Mouse (Mus musculus): ENCODE data around the gene Fam173b. TPM values are rescaled to one million over a fixed set of nuclear protein-coding genes. Genes with fewer than 3 reads are reported as not detected.

Gene Fam173b
- total and polyA plus RNA-seq, 2 experiments from 2014 or later: 13.4 to 15.1 TPM

DNA sequence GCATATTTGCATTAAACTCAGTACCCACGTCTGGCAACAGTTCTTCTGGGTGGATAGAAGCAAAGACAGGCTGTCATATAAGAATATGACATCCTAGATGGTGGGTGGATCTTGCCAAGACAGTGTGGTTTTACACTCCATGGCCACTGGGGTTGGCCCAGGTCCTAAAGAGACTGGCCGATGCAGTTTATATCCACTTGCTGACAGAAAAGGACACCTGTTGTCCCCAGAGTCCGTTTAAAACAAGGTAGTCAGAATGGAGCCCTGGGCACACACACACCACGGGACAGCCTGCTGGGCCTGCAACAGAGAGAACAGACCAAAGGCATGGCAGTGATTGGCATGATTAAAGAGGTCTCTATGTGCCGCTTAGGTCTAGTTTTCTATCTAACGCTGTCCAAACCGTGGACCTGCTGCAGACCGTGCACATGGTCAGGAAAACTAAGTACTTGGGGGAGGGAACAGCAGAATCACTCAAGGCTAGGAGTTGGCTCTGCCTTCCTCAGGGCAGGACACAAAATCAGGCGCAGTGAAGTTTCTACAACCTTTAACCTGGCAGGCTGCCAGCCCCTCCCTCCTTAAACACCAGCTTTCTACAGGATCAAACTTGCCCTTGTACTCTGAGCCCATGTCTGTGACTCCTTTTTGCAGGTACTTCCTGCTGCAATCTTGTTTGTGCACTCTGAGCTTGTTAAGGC lies 32.2 kb upstream of the Fam173b start:
- Histone ChIP-seq H3K36me3 (replicated peaks; ENCODE audit: control insufficient read depth, insufficient read depth, low read length) (no peaks in the 10 kb centered on the region), H3K9ac (replicated peaks; ENCODE audit: low read depth, low read length) (no peak overlapping the region), H3K4me1 (ENCODE audit: control insufficient read depth, insufficient read depth) (peaks cover 12% of the 10 kb centered on the region; the same call in 1 of the 2 replicates), H3K4me2 (ENCODE audit: low read depth, low read length) (peak overlapping the region; percentile 48; the same call in 1 of the 2 replicates), H3K4me3 (ENCODE audit: low read depth, low read length) (no peak overlapping the region), H3K27me3 (ENCODE audit: control insufficient read depth, insufficient read depth, low read length) (no peaks in the 10 kb centered on the region), H3K27ac (ENCODE audit: low read depth) (no peak overlapping the region), H3K9me3 (replicated peaks; ENCODE audit: control insufficient read depth, low read length) (no peaks in the 10 kb centered on the region)
- WGBS: 39% methylated on average over 9 of the region's 9 CpGs
- no peak for DNase-seq (ENCODE audit: low spot score)
- no peak for TF ChIP-seq CTCF (IDR thresholded peaks at IDR 0.05; ENCODE audit: low read depth)
- TF ChIP-seq EP300 (IDR thresholded peaks at IDR 0.05; ENCODE audit: low read depth): no peak
- ATAC-seq (ENCODE audit: insufficient read depth, low read depth): peak; percentile 42

DNA sequence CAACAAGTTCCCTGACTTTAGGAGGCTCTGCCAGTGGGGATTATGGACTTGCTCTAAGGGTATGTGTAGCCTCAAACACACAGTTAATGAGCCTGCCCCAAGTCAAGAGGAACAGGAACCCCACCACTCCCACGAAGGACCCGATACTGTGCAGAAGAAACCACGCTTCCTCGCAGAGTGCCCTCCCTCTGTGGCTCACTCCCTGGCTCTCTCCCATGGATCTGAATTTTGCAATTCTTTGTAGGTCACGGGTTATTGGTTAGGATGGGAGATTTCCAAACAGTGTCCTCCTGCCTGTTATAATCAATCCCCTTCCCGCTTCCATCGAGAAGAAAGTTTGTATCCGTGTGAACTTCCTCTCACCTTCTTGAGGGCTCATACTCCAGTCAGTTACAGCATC lies 30.7 kb upstream of the Fam173b start:
- Histone ChIP-seq H3K4me3 (ENCODE audit: low read depth, low read length) (no peak overlapping the region), H3K36me3 (replicated peaks; ENCODE audit: control insufficient read depth, insufficient read depth, low read length) (no peaks in the 10 kb centered on the region), H3K27me3 (ENCODE audit: control insufficient read depth, insufficient read depth, low read length) (no peaks in the 10 kb centered on the region), H3K27ac (ENCODE audit: low read depth) (no peak overlapping the region), H3K9ac (replicated peaks; ENCODE audit: low read depth, low read length) (no peak overlapping the region), H3K4me2 (ENCODE audit: low read depth, low read length) (no peak overlapping the region), H3K9me3 (replicated peaks; ENCODE audit: control insufficient read depth, low read length) (no peaks in the 10 kb centered on the region), H3K4me1 (ENCODE audit: control insufficient read depth, insufficient read depth) (peaks cover 12% of the 10 kb centered on the region; the same call in 1 of the 2 replicates)
- ATAC-seq (ENCODE audit: insufficient read depth, low read depth): no peak
- TF ChIP-seq CTCF (IDR thresholded peaks at IDR 0.05; ENCODE audit: low read depth) (no peak), EP300 (IDR thresholded peaks at IDR 0.05; ENCODE audit: low read depth) (no peak)
- no peak for DNase-seq (ENCODE audit: low spot score)
- WGBS: 87% methylated on average over 8 of the region's 8 CpGs

DNA sequence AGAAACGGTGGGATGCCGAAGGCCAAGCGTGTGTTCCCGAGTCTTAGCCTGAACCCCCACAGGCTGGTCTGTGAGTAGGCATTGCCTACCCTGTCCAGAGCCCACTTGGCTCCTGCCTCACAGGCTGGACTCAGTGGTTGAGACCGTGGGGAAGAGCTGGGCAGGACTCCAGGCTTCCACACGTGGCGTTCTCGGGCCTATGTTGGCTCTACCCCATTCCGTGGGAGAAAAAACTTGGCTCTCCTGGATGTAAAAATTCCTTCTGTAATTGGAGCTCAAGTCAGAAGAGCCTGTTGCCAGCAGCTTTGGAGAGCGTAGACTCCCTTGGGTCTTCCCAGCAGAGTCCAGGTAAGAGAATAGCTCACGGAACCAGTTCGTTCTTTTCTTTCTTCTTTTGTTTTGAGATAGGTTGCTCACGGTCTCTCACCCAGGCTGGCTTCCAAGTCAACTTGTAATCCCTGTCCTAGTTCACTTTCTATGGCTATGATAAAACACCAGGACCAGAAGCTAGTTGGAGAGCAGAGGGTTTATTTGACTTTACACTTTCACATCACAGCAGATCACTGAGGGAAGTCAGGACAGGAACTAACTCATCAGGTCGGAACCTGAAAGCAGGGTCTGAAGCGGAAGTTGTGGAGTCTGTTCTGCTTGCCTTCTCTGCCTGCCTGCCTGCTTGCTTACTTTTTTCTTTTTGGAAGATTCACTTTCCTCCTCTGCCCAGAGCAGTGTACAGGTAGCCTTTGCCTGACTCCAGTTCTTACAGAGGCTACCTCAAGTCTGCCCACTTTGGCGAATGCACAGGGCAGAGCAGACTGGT lies 29.5 kb upstream of the Fam173b start:
- Histone ChIP-seq H3K4me3 (ENCODE audit: low read depth, low read length) (no peak overlapping the region), H3K9me3 (replicated peaks; ENCODE audit: control insufficient read depth, low read length) (no peaks in the 10 kb centered on the region), H3K27ac (ENCODE audit: low read depth) (no peak overlapping the region), H3K36me3 (replicated peaks; ENCODE audit: control insufficient read depth, insufficient read depth, low read length) (no peaks in the 10 kb centered on the region), H3K9ac (replicated peaks; ENCODE audit: low read depth, low read length) (no peak overlapping the region), H3K4me1 (ENCODE audit: control insufficient read depth, insufficient read depth) (peaks cover 12% of the 10 kb centered on the region; the same call in 1 of the 2 replicates), H3K27me3 (ENCODE audit: control insufficient read depth, insufficient read depth, low read length) (no peaks in the 10 kb centered on the region), H3K4me2 (ENCODE audit: low read depth, low read length) (no peak overlapping the region)
- TF ChIP-seq CTCF (IDR thresholded peaks at IDR 0.05; ENCODE audit: low read depth): no peak
- no peak for TF ChIP-seq EP300 (IDR thresholded peaks at IDR 0.05; ENCODE audit: low read depth)
- 0 out of 2 replicates have a peak, but pooled peaks have one; percentile 29 for ATAC-seq (ENCODE audit: insufficient read depth, low read depth)
- 58% methylated on average over 16 of the region's 16 CpGs for WGBS
- peak; percentile 25 for DNase-seq (ENCODE audit: low spot score)

DNA sequence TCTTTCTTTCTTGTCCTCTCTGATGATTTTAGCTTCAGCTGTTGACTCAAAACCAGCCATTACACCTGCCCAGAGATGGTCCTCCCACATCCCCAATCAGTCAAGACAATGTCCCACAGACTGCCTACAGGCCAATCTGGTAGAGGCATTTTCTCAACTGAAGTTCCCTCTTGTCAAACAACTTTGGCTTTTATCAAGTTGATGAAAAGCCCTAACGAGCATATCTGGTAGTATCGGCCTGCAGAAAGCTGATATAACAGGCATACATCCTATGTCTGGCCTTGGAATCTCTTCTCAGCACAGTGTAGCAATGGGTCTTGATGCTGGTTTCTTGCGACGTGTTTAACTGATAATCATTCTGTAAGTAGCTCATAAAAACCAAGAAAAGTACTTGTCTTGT lies 28.4 kb upstream of the Fam173b start:
- Histone ChIP-seq H3K27ac (ENCODE audit: low read depth) (no peak overlapping the region), H3K36me3 (replicated peaks; ENCODE audit: control insufficient read depth, insufficient read depth, low read length) (no peaks in the 10 kb centered on the region), H3K27me3 (ENCODE audit: control insufficient read depth, insufficient read depth, low read length) (no peaks in the 10 kb centered on the region), H3K4me3 (ENCODE audit: low read depth, low read length) (no peak overlapping the region), H3K4me1 (ENCODE audit: control insufficient read depth, insufficient read depth) (peaks cover 8% of the 10 kb centered on the region; the same call in 1 of the 2 replicates), H3K9ac (replicated peaks; ENCODE audit: low read depth, low read length) (no peak overlapping the region), H3K9me3 (replicated peaks; ENCODE audit: control insufficient read depth, low read length) (no peaks in the 10 kb centered on the region), H3K4me2 (ENCODE audit: low read depth, low read length) (no peak overlapping the region)
- no peak for TF ChIP-seq CTCF (IDR thresholded peaks at IDR 0.05; ENCODE audit: low read depth)
- no peak for TF ChIP-seq EP300 (IDR thresholded peaks at IDR 0.05; ENCODE audit: low read depth)
- no peak for DNase-seq (ENCODE audit: low spot score)
- WGBS: 62% methylated on average over 4 of the region's 4 CpGs
- ATAC-seq (ENCODE audit: insufficient read depth, low read depth): no peak

DNA sequence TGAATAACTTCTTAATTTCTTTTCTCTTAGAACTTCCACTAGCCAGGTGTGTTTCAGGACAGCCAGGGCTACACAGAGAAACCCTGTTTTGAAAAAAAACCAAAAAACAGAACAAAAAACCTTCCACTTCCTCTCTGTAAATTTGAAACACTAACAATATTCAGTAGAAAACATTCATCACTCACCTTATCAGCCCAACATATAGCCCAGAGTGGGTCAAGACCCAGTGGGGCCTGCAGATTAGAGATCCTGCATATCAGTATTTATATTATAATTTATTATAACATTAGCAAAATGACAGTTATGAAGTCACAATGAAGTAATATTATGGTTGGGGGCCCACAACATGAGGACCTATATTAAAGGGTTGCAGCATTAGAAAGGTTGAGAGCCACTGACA lies 28.0 kb upstream of the Fam173b start:
- H3K9me3 ChIP-seq (replicated peaks; ENCODE audit: control insufficient read depth, low read length): no peaks in the 10 kb centered on the region
- H3K4me3 ChIP-seq (ENCODE audit: low read depth, low read length): no peak overlapping the region
- H3K4me1 ChIP-seq (ENCODE audit: control insufficient read depth, insufficient read depth): peaks cover 7% of the 10 kb centered on the region; the same call in 1 of the 2 replicates
- no peak for ATAC-seq (ENCODE audit: insufficient read depth, low read depth)
- no peak for DNase-seq (ENCODE audit: low spot score)
- H3K27ac ChIP-seq (ENCODE audit: low read depth): no peak overlapping the region
- H3K9ac ChIP-seq (replicated peaks; ENCODE audit: low read depth, low read length): no peak overlapping the region
- H3K36me3 ChIP-seq (replicated peaks; ENCODE audit: control insufficient read depth, insufficient read depth, low read length): no peaks in the 10 kb centered on the region
- no peak for TF ChIP-seq CTCF (IDR thresholded peaks at IDR 0.05; ENCODE audit: low read depth)
- TF ChIP-seq EP300 (IDR thresholded peaks at IDR 0.05; ENCODE audit: low read depth): no peak
- H3K27me3 ChIP-seq (ENCODE audit: control insufficient read depth, insufficient read depth, low read length): no peaks in the 10 kb centered on the region
- H3K4me2 ChIP-seq (ENCODE audit: low read depth, low read length): no peak overlapping the region
